Mouse (Mus musculus): Measurements from ENCODE around the gene Eef2k.

DNA sequence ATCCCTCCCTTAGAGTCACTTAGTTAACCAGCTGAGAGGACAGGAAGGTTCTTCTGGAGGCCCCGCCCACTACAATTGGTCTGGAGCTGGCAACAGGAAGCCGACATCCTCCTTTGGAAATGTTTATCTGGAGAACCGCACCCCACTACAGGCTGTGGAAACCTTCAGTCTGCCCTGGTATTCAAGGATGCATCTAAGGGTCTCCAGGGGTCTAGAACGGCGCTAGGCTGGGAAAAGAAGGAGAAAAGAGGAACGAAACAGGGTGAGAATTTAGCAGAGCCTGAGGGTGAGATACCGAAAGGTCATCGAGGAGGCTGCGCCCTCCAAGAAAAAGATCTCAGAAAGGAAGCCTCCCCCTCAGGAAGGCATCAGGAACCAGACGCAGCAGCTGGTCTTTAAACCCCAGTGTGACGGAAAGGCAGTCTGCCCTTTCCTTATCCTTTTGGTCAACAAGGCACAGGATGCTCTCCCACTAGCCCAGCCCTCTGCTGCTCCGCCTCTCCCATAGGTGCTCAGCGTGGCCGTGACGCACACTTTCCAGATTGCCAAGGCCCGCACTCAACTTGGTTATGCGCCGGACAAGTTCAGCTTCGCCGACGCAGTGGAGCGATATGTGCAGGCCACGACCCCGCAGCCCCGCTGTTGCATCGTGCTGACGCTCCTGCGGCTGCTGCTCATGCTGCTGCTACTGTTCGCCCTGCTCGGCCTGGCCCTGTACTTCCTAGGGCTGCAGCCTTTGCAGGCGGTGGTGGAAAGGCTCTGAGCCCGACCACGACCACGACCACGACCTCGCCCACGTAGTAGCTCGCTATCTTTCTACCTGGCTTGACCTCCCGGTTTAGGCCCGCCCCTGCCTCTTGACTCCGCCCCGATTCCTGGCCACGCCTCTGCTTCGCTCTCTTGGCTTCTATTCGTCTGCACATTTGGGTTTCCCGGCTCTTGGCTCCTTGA lies 11.9 kb upstream of the Eef2k start:
- TF ChIP-seq CTCF (IDR thresholded peaks at IDR 0.05; ENCODE audit: low read depth, low read length) (no peak), POLR2A (IDR thresholded peaks at IDR 0.05; ENCODE audit: borderline replicate concordance, low read depth, low read length) (no peak)
